Mouse (Mus musculus): ENCODE data around the gene Zfp583.

The Zfp583 gene

GRCm38 (mm10) chr7:6285842-6286705, 45.0 kb downstream of the Zfp583 start, which contains the start of gene Zfp667:
Zfp667 (plus strand) TSS chr7:6286579.
- peak; percentile 100 for DNase-seq (ENCODE audit: low spot score)

GRCm38 (mm10) chr7:6285366-6285765, 45.7 kb downstream of the Zfp583 start:
- DNase-seq (ENCODE audit: low spot score), result no peak

- no peak for DNase-seq (ENCODE audit: low spot score)
These were observed 46.6 kb downstream of the Zfp583 start for GRCm38 (mm10) chr7:6284442-6285012.

- DNase-seq (ENCODE audit: low spot score), result peak; percentile 88
These were observed 47.5 kb downstream of the Zfp583 start for GRCm38 (mm10) chr7:6283451-6284075.

GRCm38 (mm10) chr7:6282749-6283148, 48.3 kb downstream of the Zfp583 start:
- peak; percentile 90 for DNase-seq (ENCODE audit: low spot score)

- no peak for DNase-seq (ENCODE audit: low spot score)
These were observed 53.2 kb downstream of the Zfp583 start for GRCm38 (mm10) chr7:6277906-6278305.

GRCm38 (mm10) chr7:6265695-6266094, 65.4 kb downstream of the Zfp583 start:
- peak; percentile 69 for DNase-seq (ENCODE audit: low spot score)
